Comparison of ENCODE assay signal across 15 mouse cellular contexts in the genomic region with DNA sequence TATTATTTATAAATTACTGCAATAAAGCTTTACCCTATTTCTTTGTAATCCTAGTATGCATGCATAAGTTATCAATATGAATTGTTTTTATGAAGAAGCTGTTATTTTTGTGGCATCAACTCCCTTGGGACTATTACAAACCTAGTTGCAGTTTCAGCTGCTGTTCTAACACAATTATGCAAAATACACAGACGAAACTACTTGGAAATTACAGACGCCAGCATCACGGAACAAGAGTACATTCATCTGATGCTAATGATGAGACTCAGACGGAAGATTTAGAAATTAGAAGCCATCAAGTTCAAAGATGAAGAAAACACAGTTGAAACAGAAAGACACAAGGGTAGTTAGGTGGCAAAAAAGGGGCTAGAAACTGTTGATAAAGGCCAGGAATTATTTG.
"Had no signal": no experiment of that assay in that cellular context is flagged by ENCODE, and none has a peak within 500 bp of the region (broad histone marks: within the 10 kb centered on the region; RNA-seq: fewer than 3 reads in every experiment).

No protein-coding gene starts in this region.

- DNase-seq: kidney, adult 18-20 months; kidney, postnatal 10 days; kidney, postnatal 4 days; lung, postnatal 14 days; thymus, adult 18-20 months; thymus, postnatal 25 days had no signal

- H3K27me3 ChIP-seq: liver, embryonic 15.5 days; lung, embryonic 15.5 days; megakaryocyte, embryonic 14.5 days; midbrain, embryonic 13.5 days; neural tube, embryonic 12.5 days had no signal

- H3K9ac ChIP-seq: liver, embryonic 15.5 days; lung, embryonic 15.5 days; midbrain, embryonic 13.5 days; neural tube, embryonic 12.5 days had no signal

- ATAC-seq: midbrain, embryonic 13.5 days had no signal

- H3K36me3 ChIP-seq: limb, embryonic 10.5 days; liver, embryonic 15.5 days; lung, embryonic 15.5 days; midbrain, embryonic 13.5 days; neural tube, embryonic 12.5 days had no signal

- H3K27ac ChIP-seq: left cerebral cortex, adult 2 months; limb, embryonic 10.5 days; liver, embryonic 15.5 days; lung, embryonic 15.5 days; macrophage; midbrain, embryonic 13.5 days; neural tube, embryonic 12.5 days had no signal

- H3K4me3 ChIP-seq: left cerebral cortex, adult 2 months; limb, embryonic 10.5 days; liver, embryonic 15.5 days; lung, embryonic 15.5 days; megakaryocyte, embryonic 14.5 days; midbrain, embryonic 13.5 days; neural tube, embryonic 12.5 days had no signal

- H3K4me2 ChIP-seq: liver, embryonic 11.5 days; liver, embryonic 15.5 days; lung, embryonic 15.5 days; midbrain, embryonic 13.5 days; neural tube, embryonic 12.5 days had no signal

- H3K4me1 ChIP-seq: limb, embryonic 10.5 days; liver, embryonic 15.5 days; lung, embryonic 15.5 days; megakaryocyte, embryonic 14.5 days; midbrain, embryonic 13.5 days; neural tube, embryonic 12.5 days had no signal

- H3K9me3 ChIP-seq: limb, embryonic 10.5 days; liver, embryonic 15.5 days; lung, embryonic 15.5 days; megakaryocyte, embryonic 14.5 days; midbrain, embryonic 13.5 days; neural tube, embryonic 12.5 days had no signal
